Mouse (Mus musculus): ENCODE results near the gene Lrat. TPM values are rescaled to one million over a fixed set of nuclear protein-coding genes. Genes with fewer than 3 reads are reported as not detected.

Gene Lrat
- polyA plus RNA-seq, 1 experiment from 2014 or later = not detected

Other genes with a start within 250 kb of the Lrat start
- 3.2 and 3.9 TPM in 2 replicates for gene Rbm46, start 27.5 kb downstream of the Lrat start, polyA plus RNA-seq (2014; fragmentation: Nextera tagmentation; extraction: Ambion mirVana)
- gene Fgg, start 103.8 kb upstream of the Lrat start, polyA plus RNA-seq (2014; fragmentation: Nextera tagmentation; extraction: Ambion mirVana) = not detected in 2 replicates
- 0.14 TPM in 1 of 2 replicates, not detected in the other for gene Fga, start 122.1 kb upstream of the Lrat start, polyA plus RNA-seq (2014; fragmentation: Nextera tagmentation; extraction: Ambion mirVana)
- 0.11 TPM in 1 of 2 replicates, not detected in the other for gene Fgb, start 145.9 kb upstream of the Lrat start, polyA plus RNA-seq (2014; fragmentation: Nextera tagmentation; extraction: Ambion mirVana)
- gene Plrg1, start 151.5 kb upstream of the Lrat start, polyA plus RNA-seq (2014; fragmentation: Nextera tagmentation; extraction: Ambion mirVana) = 133 and 146 TPM in 2 replicates
- 1.2 and 1.6 TPM in 2 replicates for gene Dchs2, start 224.0 kb upstream of the Lrat start, polyA plus RNA-seq (2014; fragmentation: Nextera tagmentation; extraction: Ambion mirVana)